Mouse (Mus musculus) duodenum, adult 2 months (tissue): ENCODE results near the gene Tmem33. TPM values are rescaled to one million over a fixed set of nuclear protein-coding genes. Genes with fewer than 3 reads are reported as not detected.

ENCODE experiments used
- polyA plus RNA-seq: library from polyadenylated mRNA; depleted of rRNA; stranded (reverse); fragments of >200 nt; gene quantifications from 2 replicates; pipeline ENCODE4 v1.2.3, GENCODE M21; 2012; ENCODE audit warnings: low replicate concordance; rRNA removed

The Tmem33 gene
- polyA plus RNA-seq: 116 and 135 TPM in 2 replicates

DNA sequence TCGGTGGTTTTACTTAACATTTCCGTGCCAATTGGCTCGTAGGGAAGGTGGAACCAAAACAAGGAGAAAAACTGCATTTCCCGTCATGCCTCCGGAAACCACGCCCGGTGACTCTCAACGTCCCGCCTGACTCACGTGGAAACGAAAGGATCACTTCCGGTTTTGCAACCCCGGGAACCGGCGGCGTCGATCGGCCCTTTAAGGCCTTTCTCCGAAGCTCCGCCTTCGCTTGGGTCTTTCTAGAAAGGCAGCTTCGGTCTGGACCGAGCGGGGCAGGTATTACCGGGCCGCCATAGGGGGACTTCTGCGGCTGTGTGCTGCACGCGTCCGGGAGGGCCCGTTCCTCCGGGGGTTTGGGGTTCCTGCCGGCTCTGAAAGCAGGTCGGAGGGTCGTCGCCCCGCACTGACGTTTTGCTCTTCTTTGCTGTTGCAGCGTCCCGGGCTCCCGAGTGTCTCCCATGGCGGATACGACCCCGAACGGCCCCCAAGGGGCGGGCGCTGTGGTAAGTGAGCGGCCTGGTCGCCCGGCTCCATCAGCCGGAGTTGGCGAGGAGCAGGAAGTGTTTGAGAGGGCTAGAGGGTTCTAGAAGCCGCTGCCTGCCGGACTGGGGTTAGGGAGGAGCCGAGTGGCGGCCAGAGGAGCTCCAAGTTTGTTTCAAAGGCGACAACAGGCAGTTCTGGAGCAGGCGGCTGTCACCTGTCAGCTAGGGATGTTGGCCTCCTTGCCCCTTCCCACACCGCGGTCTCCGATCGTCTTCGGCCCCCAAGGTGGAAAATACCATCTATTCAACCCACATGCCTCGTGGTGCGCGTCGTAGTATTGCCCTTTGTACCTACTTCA is at the start of gene Tmem33:
TSS of gene Tmem33 (plus strand) at position 35 of the 841 bp plus-strand sequence.

DNA sequence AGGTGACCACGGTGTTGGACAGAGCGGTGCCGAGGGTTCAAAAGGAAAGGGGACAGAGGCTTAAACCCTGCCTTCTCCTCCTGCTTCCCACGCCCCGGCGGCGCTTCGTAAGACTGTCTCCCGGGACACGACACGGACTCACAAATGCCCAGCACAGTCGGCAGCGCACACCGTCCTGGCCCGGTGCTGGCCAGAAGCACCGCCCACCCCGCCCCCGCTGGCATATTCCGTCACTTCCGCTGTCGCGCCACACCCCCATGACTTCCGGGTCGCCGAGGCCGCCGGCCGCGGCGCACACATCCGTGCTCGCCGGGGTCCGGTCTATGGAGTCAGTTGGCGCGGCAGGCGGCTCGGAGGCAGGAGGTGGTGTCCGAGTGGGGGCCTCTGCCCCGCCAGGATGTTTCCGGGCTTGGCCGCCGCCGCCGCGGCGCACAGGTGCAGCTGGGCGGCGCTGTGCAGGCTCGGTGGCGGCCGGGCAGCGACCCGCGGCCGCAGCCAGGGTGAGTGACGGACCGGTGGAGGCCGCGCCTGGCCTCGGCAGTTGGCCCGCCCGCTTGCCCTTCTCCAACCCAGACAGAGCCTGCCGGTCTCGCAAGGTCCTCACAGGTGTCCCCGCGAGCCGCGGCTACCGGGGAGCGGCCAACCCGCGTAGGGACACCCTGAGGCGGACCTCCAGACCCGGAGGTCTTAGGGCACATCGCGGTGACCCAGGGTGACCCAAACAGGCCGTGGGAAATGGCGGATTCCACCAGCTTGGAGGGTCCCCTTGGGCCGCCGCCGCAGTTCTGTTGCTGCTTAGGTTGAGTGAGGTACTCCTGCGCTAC is 46.5 kb downstream of the Tmem33 start, which contains the start of gene Slc30a9:
TSS of gene Slc30a9 (plus strand) at position 258 of the 824 bp plus-strand sequence.

Other genes with a start within 250 kb of the Tmem33 start
- 1.4 and 2.8 TPM in 2 replicates for gene Phox2b, start 161.3 kb upstream of the Tmem33 start, polyA plus RNA-seq
- 10.4 and 16.4 TPM in 2 replicates for gene Slc30a9, start 46.4 kb downstream of the Tmem33 start, polyA plus RNA-seq
- 0.06 and 0.11 TPM in 2 replicates for gene Bend4, start 167.7 kb downstream of the Tmem33 start, polyA plus RNA-seq